Mouse (Mus musculus): Measurements from ENCODE around the gene Stip1. TPM values are rescaled to one million over a fixed set of nuclear protein-coding genes. Genes with fewer than 3 reads are reported as not detected.
"Not testable (repeated sequence)": the region's sequence is repeated elsewhere in the genome, so short reads cannot be mapped to it uniquely, and the experiment has no call there.

Gene Stip1
- polyA plus RNA-seq, 1 experiment from 2014 or later = 453 TPM

DNA sequence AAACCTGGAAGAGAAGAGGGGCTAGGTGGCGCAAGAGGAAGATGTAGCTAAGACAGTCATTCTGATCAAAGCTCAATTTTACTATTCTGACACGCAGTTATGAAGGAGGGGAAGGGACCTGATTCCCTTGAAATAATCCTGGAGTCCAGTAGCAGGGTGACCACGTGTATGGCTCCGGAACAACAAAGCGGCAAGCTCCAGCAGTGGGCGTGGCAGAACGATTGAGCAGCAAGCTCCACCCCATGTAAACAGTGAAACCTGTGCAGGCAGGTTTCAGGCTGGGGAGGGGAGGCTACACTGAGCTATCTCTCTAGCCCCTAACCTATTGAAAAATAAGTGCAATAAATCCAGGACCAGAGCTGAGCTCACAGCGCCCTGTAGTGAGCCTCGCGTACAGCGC, 35.6 kb upstream of the Stip1 start:
- H3K27me3 ChIP-seq (ENCODE audit: control insufficient read depth, insufficient read depth, low read length); DNase-seq (ENCODE audit: low spot score); H3K4me3 ChIP-seq (ENCODE audit: low read depth, low read length); H3K27ac ChIP-seq (replicated peaks; ENCODE audit: low read depth, low read length); ATAC-seq (ENCODE audit: insufficient number of reproducible peaks, low FRiP score, low TSS enrichment, low read depth); H3K9me3 ChIP-seq (ENCODE audit: control insufficient read depth, low read length); H3K36me3 ChIP-seq (ENCODE audit: control insufficient read depth, insufficient read depth, low read length); H3K4me2 ChIP-seq (ENCODE audit: low read depth, severe bottlenecking); H3K9ac ChIP-seq (ENCODE audit: low read length): not testable (repeated sequence)
- H3K4me1 ChIP-seq (ENCODE audit: control insufficient read depth, insufficient read depth, low read length) = peaks cover 21% of the 10 kb centered on the region
- WGBS = 80% methylated on average over 11 of the region's 11 CpGs

DNA sequence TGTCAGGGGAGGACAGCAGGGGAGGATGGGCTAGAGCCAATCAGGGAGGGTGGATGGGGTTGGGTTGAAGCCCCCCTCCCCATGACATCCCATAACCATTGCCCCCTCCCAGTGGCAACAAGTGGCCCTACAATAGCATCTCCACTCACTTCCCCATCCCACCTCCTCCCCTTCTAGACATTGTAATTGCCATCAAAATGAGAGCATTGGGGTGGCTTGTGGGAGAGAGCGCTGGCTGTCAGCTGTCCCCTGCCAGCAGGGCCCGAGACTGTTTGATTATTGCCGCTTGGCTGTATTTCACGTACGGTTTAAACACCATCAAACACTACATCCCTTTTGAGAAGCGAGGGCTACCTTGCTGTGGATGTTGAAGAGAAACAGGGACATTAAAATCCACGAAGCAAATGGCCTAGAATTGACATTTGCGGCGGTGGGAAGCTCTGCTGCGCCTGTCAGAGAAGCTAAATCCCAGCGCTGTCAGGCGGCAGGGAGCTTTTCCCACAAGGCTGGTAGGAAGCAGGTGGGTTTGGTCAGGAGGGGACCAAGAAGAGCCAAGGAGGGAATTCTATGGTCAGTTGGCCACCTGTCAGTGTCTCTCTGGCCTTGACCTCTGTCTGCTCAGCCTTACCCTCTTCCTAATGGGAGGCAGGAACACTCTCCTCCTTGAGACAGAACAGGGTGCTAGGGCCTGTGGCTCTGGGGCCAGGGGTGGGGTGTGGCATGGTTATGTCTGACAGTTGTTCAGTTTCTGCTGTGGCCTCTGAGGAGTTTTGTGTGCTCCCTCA, 34.4 kb upstream of the Stip1 start:
- DNase-seq (ENCODE audit: low spot score) = no peak

GRCm38 (mm10) chr19:7072221-7072620, 32.5 kb upstream of the Stip1 start:
- Histone ChIP-seq H3K27me3 (ENCODE audit: control insufficient read depth, insufficient read depth, low read length) (peaks cover 10% of the 10 kb centered on the region), H3K27ac (replicated peaks; ENCODE audit: low read depth, low read length) (no peak overlapping the region), H3K9ac (ENCODE audit: low read length) (no peak overlapping the region), H3K9me3 (ENCODE audit: control insufficient read depth, low read length) (no peaks in the 10 kb centered on the region), H3K4me3 (ENCODE audit: low read depth, low read length) (no peak overlapping the region), H3K4me1 (ENCODE audit: control insufficient read depth, insufficient read depth, low read length) (peaks cover 33% of the 10 kb centered on the region), H3K36me3 (ENCODE audit: control insufficient read depth, insufficient read depth, low read length) (no peaks in the 10 kb centered on the region), H3K4me2 (ENCODE audit: low read depth, severe bottlenecking) (no peak overlapping the region)
- no peak for ATAC-seq (ENCODE audit: insufficient number of reproducible peaks, low FRiP score, low TSS enrichment, low read depth)
- no peak for DNase-seq (ENCODE audit: low spot score)
- 57% methylated on average over 6 of the region's 6 CpGs for WGBS

More for the DNA sequence above, 34.4 kb upstream of the Stip1 start:
- Histone ChIP-seq H3K4me3 (ENCODE audit: low read depth, low read length) (no peak overlapping the region), H3K9me3 (ENCODE audit: control insufficient read depth, low read length) (no peaks in the 10 kb centered on the region), H3K36me3 (ENCODE audit: control insufficient read depth, insufficient read depth, low read length) (no peaks in the 10 kb centered on the region), H3K27ac (replicated peaks; ENCODE audit: low read depth, low read length) (no peak overlapping the region), H3K4me2 (ENCODE audit: low read depth, severe bottlenecking) (no peak overlapping the region), H3K9ac (ENCODE audit: low read length) (no peak overlapping the region), H3K4me1 (ENCODE audit: control insufficient read depth, insufficient read depth, low read length) (peaks cover 23% of the 10 kb centered on the region), H3K27me3 (ENCODE audit: control insufficient read depth, insufficient read depth, low read length) (0 out of 2 replicates have a peak, but pooled peaks cover 2% of the 10 kb centered on the region)
- no peak for ATAC-seq (ENCODE audit: insufficient number of reproducible peaks, low FRiP score, low TSS enrichment, low read depth)
- WGBS = 39% methylated on average over 12 of the region's 12 CpGs

GRCm38 (mm10) chr19:7070775-7071174, 31.0 kb upstream of the Stip1 start:
- no peaks in the 10 kb centered on the region for H3K9me3 ChIP-seq (ENCODE audit: control insufficient read depth, low read length)
- peaks cover 13% of the 10 kb centered on the region for H3K27me3 ChIP-seq (ENCODE audit: control insufficient read depth, insufficient read depth, low read length)
- 2% methylated on average over 4 of the region's 4 CpGs for WGBS
- peak overlapping the region; percentile 21 for H3K4me2 ChIP-seq (ENCODE audit: low read depth, severe bottlenecking)
- ATAC-seq (ENCODE audit: insufficient number of reproducible peaks, low FRiP score, low TSS enrichment, low read depth) (no peak), DNase-seq (ENCODE audit: low spot score) (no peak)
- H3K36me3 ChIP-seq (ENCODE audit: control insufficient read depth, insufficient read depth, low read length) = no peaks in the 10 kb centered on the region
- 0 out of 2 replicates have a peak overlapping the region, but pooled peaks have one; percentile 14 for H3K27ac ChIP-seq (replicated peaks; ENCODE audit: low read depth, low read length)
- H3K4me3 ChIP-seq (ENCODE audit: low read depth, low read length) = no peak overlapping the region
- H3K9ac ChIP-seq (ENCODE audit: low read length) = no peak overlapping the region
- H3K4me1 ChIP-seq (ENCODE audit: control insufficient read depth, insufficient read depth, low read length) = peaks cover 45% of the 10 kb centered on the region

- Histone ChIP-seq H3K27ac (replicated peaks; ENCODE audit: low read depth, low read length) (0 out of 2 replicates have a peak overlapping the region, but pooled peaks have one; percentile 14), H3K9me3 (ENCODE audit: control insufficient read depth, low read length) (no peaks in the 10 kb centered on the region), H3K4me1 (ENCODE audit: control insufficient read depth, insufficient read depth, low read length) (peaks cover 45% of the 10 kb centered on the region), H3K9ac (ENCODE audit: low read length) (no peak overlapping the region), H3K4me3 (ENCODE audit: low read depth, low read length) (no peak overlapping the region), H3K4me2 (ENCODE audit: low read depth, severe bottlenecking) (peak overlapping the region; percentile 21), H3K36me3 (ENCODE audit: control insufficient read depth, insufficient read depth, low read length) (no peaks in the 10 kb centered on the region), H3K27me3 (ENCODE audit: control insufficient read depth, insufficient read depth, low read length) (peaks cover 13% of the 10 kb centered on the region)
- 4% methylated on average over 28 of the region's 35 CpGs for WGBS
- ATAC-seq (ENCODE audit: insufficient number of reproducible peaks, low FRiP score, low TSS enrichment, low read depth) (0 out of 2 replicates have a peak, but pooled peaks have one; percentile 44), DNase-seq (ENCODE audit: low spot score) (peak; percentile 68)
Observed at GRCm38 (mm10) chr19:7069781-7070763, 30.3 kb upstream of the Stip1 start.

DNA sequence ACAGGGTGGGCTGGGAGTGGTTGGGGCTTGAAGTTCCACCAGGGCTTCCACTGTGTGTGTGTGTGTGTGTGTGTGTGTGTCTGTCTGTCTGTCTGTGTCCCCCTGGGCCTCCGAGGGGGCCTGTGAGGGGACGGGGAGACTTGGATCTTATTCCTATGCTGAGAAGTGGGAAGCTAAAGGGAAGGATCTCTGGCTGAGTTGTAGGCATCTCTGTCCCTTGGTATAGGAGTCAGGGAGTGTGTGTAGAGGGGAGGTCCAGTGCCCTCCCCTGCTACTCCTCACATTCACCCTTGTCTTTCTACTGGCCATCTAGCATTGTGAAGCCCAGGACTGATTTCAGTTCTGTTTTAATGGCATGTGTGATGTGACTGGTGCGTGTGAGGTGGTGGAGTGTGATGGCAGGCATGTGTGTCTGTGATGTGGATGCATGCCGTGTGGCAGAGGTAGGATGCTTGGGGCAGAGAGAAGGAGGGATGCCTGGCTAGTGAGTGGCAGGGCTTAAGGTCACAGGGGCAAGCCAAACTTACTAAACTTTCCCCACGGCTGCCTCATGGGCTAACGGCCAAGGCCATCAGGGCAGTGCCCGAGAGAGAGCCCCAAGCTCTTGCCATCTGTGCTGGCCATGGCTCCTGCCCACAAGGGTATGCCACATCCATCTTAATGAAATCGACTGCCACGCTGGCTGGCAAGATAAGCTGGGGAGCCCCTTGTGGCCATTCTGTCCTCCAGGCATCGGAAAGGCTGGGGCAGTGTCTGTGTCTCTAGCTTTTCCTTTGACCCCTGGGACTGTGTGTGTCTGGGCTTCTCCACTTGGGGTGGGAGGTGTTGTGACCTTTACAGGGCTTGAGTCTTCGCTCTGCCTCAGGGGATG, 29.1 kb upstream of the Stip1 start:
- WGBS = 38% methylated on average over 11 of the region's 11 CpGs

DNA sequence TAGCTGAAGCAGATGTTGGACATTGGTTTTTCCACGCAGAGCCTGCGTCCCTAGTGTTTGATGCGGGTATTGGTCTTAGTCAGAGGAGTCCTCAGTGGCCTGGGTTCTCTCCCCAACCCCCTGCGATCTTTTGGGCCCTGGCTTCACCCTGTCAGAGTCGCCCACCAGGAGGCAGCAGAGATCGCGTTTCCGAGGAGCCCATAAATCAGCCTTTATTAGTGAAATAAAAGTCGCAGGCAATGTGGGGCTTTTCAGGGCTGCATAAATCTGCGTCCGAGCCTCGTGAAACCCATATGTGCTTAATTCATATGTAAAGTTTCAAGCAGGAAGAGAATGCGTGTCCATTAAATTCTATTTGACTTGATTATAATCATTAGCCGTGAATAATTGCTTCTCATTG, 28.4 kb upstream of the Stip1 start:
- DNase-seq (ENCODE audit: low spot score) (peak; percentile 93), ATAC-seq (ENCODE audit: insufficient number of reproducible peaks, low FRiP score, low TSS enrichment, low read depth) (peak; percentile 42; the same call in 1 of the 2 replicates)
- Histone ChIP-seq H3K4me3 (ENCODE audit: low read depth, low read length) (no peak overlapping the region), H3K4me2 (ENCODE audit: low read depth, severe bottlenecking) (peak overlapping the region; percentile 10; the same call in 1 of the 2 replicates), H3K9me3 (ENCODE audit: control insufficient read depth, low read length) (no peaks in the 10 kb centered on the region), H3K4me1 (ENCODE audit: control insufficient read depth, insufficient read depth, low read length) (peaks cover 45% of the 10 kb centered on the region), H3K27ac (replicated peaks; ENCODE audit: low read depth, low read length) (no peak overlapping the region), H3K36me3 (ENCODE audit: control insufficient read depth, insufficient read depth, low read length) (no peaks in the 10 kb centered on the region), H3K9ac (ENCODE audit: low read length) (no peak overlapping the region), H3K27me3 (ENCODE audit: control insufficient read depth, insufficient read depth, low read length) (peaks cover 11% of the 10 kb centered on the region)
- under 1% methylated on average over 14 of the region's 14 CpGs for WGBS

More for the DNA sequence above, 29.1 kb upstream of the Stip1 start:
- Histone ChIP-seq H3K27me3 (ENCODE audit: control insufficient read depth, insufficient read depth, low read length) (peaks cover 11% of the 10 kb centered on the region), H3K9me3 (ENCODE audit: control insufficient read depth, low read length) (no peaks in the 10 kb centered on the region), H3K4me3 (ENCODE audit: low read depth, low read length) (no peak overlapping the region), H3K4me2 (ENCODE audit: low read depth, severe bottlenecking) (no peak overlapping the region), H3K27ac (replicated peaks; ENCODE audit: low read depth, low read length) (no peak overlapping the region), H3K4me1 (ENCODE audit: control insufficient read depth, insufficient read depth, low read length) (peaks cover 45% of the 10 kb centered on the region), H3K36me3 (ENCODE audit: control insufficient read depth, insufficient read depth, low read length) (no peaks in the 10 kb centered on the region), H3K9ac (ENCODE audit: low read length) (0 out of 2 replicates have a peak overlapping the region, but pooled peaks have one; percentile 0)
- DNase-seq (ENCODE audit: low spot score) (peak; percentile 47), ATAC-seq (ENCODE audit: insufficient number of reproducible peaks, low FRiP score, low TSS enrichment, low read depth) (no peak)

Data from limb, embryonic 11.5 days (tissue).